Mouse (Mus musculus): ENCODE results near the gene Tnfsfm13.

DNA sequence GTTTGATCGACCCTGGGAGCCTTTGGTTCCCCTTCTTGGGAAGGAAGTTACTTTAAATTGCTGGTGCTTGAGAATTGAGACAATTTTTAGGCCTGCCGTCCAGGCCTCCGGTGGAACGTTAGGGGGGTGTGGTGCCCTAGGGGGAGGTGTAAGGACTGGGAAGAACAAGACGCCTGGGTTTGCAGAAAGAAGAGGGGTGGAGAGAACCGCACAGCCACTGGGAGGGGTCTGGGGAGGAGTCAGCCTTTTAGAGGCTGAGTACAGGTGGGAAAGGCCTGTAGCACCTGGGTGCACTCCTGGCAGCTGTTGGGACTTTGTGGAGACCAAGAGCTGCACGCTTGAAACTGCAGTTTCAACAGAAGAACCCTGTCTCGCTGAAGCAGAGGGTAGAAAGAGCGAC lies 41.1 kb downstream of the Tnfsfm13 start:
- TF ChIP-seq CTCF (IDR thresholded peaks at IDR 0.05; ENCODE audit: borderline replicate concordance, insufficient read depth, low read length) (no peak), POLR2A (IDR thresholded peaks at IDR 0.05; ENCODE audit: low read depth, low read length) (no peak)
